Mouse (Mus musculus) liver, embryonic 14.5 days (tissue): ENCODE measurements around the gene Samt1.
"Not testable (repeated sequence)": the region's sequence is repeated elsewhere in the genome, so short reads cannot be mapped to it uniquely, and the experiment has no call there.

ENCODE experiments used
- CTCF ChIP-seq: IDR thresholded peaks from 2 replicates; pipeline ENCODE4 v1.5.1; 2016; ENCODE audit warnings: antibody characterized with exemption, low read depth, control low read depth
- EP300 ChIP-seq: IDR thresholded peaks from 2 replicates; pipeline ENCODE4 v1.6.1; 2016; ENCODE audit warnings: antibody characterized with exemption, low read depth

GRCm38 (mm10) chrX:154054939-154055338 lies 42.5 kb upstream of the Samt1 start, which contains the start of gene Gm10057:
- not testable (repeated sequence) for TF ChIP-seq CTCF, EP300
